26 mouse cellular contexts compared by ENCODE assay signal in the genomic region with DNA sequence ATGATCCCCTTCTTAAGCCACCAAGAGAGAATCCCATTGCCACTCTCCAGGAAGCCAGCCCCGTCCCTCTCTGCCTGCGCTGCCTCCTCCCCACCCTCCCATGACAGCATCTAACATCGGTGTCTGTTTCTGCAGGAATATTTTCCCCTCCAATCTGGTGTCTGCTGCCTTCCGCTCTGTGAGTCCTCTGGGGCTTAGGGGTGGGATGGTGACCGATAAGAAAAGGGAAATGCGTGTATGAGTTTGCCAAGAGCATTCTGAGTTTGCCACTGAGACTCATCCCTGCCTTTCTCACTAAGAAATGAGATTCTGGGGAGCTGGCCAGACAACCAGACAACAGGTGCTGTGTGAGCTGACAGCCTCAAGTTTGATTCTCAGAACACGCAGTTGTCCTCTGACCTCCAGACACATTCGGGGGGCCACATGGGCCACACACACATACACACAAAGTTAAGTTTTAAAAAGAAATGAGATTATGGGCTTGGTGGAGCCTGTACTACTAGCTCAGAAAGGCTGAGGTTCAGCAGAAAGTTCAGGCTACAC. TPM values are rescaled to one million over a fixed set of nuclear protein-coding genes. Genes with fewer than 3 reads are reported as not detected.
DNase-seq lines count a peak whose midpoint lies in the region; ATAC-seq and TF ChIP-seq lines count a peak whose summit lies in the region.
"Had no signal": no experiment of that assay in that cellular context is flagged by ENCODE, and none has a peak within 500 bp of the region (broad histone marks: within the 10 kb centered on the region; RNA-seq: fewer than 3 reads in every experiment).

No protein-coding gene starts in this region.

- H3K9ac ChIP-seq in kidney, embryonic 15.5 days, result no peak overlapping the region
- peak overlapping the region; percentile 98 for H3K9ac ChIP-seq in liver, embryonic 12.5 days
- no peak overlapping the region for H3K9ac ChIP-seq in hindbrain, embryonic 14.5 days
- H3K9ac ChIP-seq: embryonic facial prominence, embryonic 12.5 days; hindbrain, embryonic 15.5 days; limb, embryonic 13.5 days; lung, embryonic 15.5 days; midbrain, embryonic 15.5 days had no signal

- H3K36me3 ChIP-seq in kidney, embryonic 15.5 days, result peaks cover 32% of the 10 kb centered on the region
- H3K36me3 ChIP-seq in liver, embryonic 12.5 days, result peaks cover 70% of the 10 kb centered on the region
- peaks cover 13% of the 10 kb centered on the region for H3K36me3 ChIP-seq in myocyte (ENCODE audit: control insufficient read depth, insufficient read depth)
- no peaks in the 10 kb centered on the region for H3K36me3 ChIP-seq in hindbrain, embryonic 14.5 days (replicated peaks; ENCODE audit: control insufficient read depth, insufficient read depth)
- H3K36me3 ChIP-seq: hindbrain, embryonic 15.5 days; midbrain, embryonic 15.5 days had no signal

- H3K9me3 ChIP-seq in kidney, embryonic 15.5 days (replicated peaks), result no peaks in the 10 kb centered on the region
- no peaks in the 10 kb centered on the region for H3K9me3 ChIP-seq in liver, embryonic 12.5 days (replicated peaks)
- H3K9me3 ChIP-seq in hindbrain, embryonic 14.5 days (ENCODE audit: control insufficient read depth, low read length), result no peaks in the 10 kb centered on the region
- H3K9me3 ChIP-seq: embryonic facial prominence, embryonic 12.5 days; hindbrain, embryonic 15.5 days; limb, embryonic 13.5 days; lung, embryonic 15.5 days; midbrain, embryonic 15.5 days had no signal

- H3K4me1 ChIP-seq in kidney, embryonic 15.5 days, result peaks cover 39% of the 10 kb centered on the region
- H3K4me1 ChIP-seq in liver, embryonic 12.5 days, result peaks cover 58% of the 10 kb centered on the region
- peaks cover 27% of the 10 kb centered on the region for H3K4me1 ChIP-seq in hindbrain, embryonic 14.5 days (replicated peaks; ENCODE audit: control insufficient read depth, insufficient read depth, low read length)

- no peak overlapping the region for H3K27ac ChIP-seq in kidney, embryonic 15.5 days
- H3K27ac ChIP-seq in liver, embryonic 12.5 days, result peak overlapping the region; percentile 98
- no peak overlapping the region for H3K27ac ChIP-seq in hindbrain, embryonic 14.5 days
- H3K27ac ChIP-seq: embryonic facial prominence, embryonic 12.5 days; hindbrain, embryonic 15.5 days; layer of hippocampus, adult 2 months; limb, embryonic 13.5 days; midbrain, embryonic 15.5 days had no signal

- no peak for ATAC-seq in kidney, embryonic 15.5 days (replicated peaks; ENCODE audit: low FRiP score)
- ATAC-seq in liver, embryonic 12.5 days, result no peak
- no peak for ATAC-seq in hindbrain, embryonic 14.5 days (ENCODE audit: low FRiP score)
- ATAC-seq: forebrain, embryonic 14.5 days; midbrain, embryonic 15.5 days; Patski had no signal

- H3K4me3 ChIP-seq in kidney, embryonic 15.5 days (replicated peaks), result no peak overlapping the region
- H3K4me3 ChIP-seq in liver, embryonic 12.5 days, result peak overlapping the region; percentile 99
- peak overlapping the region; percentile 97 for H3K4me3 ChIP-seq in myocyte
- H3K4me3 ChIP-seq in hindbrain, embryonic 14.5 days (replicated peaks; ENCODE audit: low read length), result no peak overlapping the region
- H3K4me3 ChIP-seq: embryonic facial prominence, embryonic 12.5 days; hindbrain, embryonic 15.5 days; layer of hippocampus, adult 2 months; limb, embryonic 13.5 days; midbrain, embryonic 15.5 days had no signal

- DNase-seq in kidney, postnatal 36 days, result no peak
- peak; percentile 59 for DNase-seq in MEL-GATA-1-ER (ENCODE audit: extremely low read depth, low read depth)
- DNase-seq in hindbrain, embryonic 14.5 days (ENCODE audit: low spot score), result no peak
- DNase-seq in left cerebral cortex, postnatal 36 days (ENCODE audit: low spot score in 2 of 2), result no peak
- DNase-seq: adrenal gland, adult 2 months; cerebellum, adult 18-20 months; cerebellum, postnatal 14 days; gastrocnemius, postnatal 10 days; heart, postnatal 4 days; kidney, adult 8-10 months; kidney, postnatal 14 days; lung, postnatal 36 days; right cerebral cortex, adult 18-20 months; right cerebral cortex, postnatal 4 days; thymus, postnatal 25 days had no signal

- H3K27me3 ChIP-seq in kidney, embryonic 15.5 days, result no peaks in the 10 kb centered on the region
- H3K27me3 ChIP-seq in liver, embryonic 12.5 days (replicated peaks), result no peaks in the 10 kb centered on the region
- H3K27me3 ChIP-seq in myocyte (ENCODE audit: control insufficient read depth, insufficient read depth, insufficient read length), result no peaks in the 10 kb centered on the region
- no peaks in the 10 kb centered on the region for H3K27me3 ChIP-seq in hindbrain, embryonic 14.5 days (ENCODE audit: control insufficient read depth, insufficient read depth, low read length)
- H3K27me3 ChIP-seq: embryonic facial prominence, embryonic 12.5 days; hindbrain, embryonic 15.5 days; limb, embryonic 13.5 days; lung, embryonic 15.5 days; Patski had no signal

- 0 out of 2 replicates have a peak overlapping the region, but pooled peaks have one; percentile 99 for H3K4me2 ChIP-seq in kidney, embryonic 15.5 days
- H3K4me2 ChIP-seq in liver, embryonic 12.5 days, result peak overlapping the region; percentile 89
- H3K4me2 ChIP-seq in myocyte (ENCODE audit: low read depth), result peak overlapping the region; percentile 75
- no peak overlapping the region for H3K4me2 ChIP-seq in hindbrain, embryonic 14.5 days (replicated peaks)
- H3K4me2 ChIP-seq: embryonic facial prominence, embryonic 12.5 days; hindbrain, embryonic 15.5 days; lung, embryonic 15.5 days; midbrain, embryonic 15.5 days had no signal

- no peak for TF ChIP-seq POLR2A in myocyte (IDR thresholded peaks at IDR 0.05; ENCODE audit: insufficient read length, low read depth)

- intact Hi-C loops in left cerebral cortex, postnatal 36 days (cut with DNase I), result no loop called here

- H3K79me2 ChIP-seq in myocyte (ENCODE audit: control insufficient read depth, insufficient read depth), result peaks cover 54% of the 10 kb centered on the region

- 80% methylated on average over 8 of the region's 8 CpGs for WGBS in kidney, embryonic 15.5 days
- WGBS in liver, embryonic 12.5 days (ENCODE audit: insufficient replicate concordance), result 67% methylated on average over 8 of the region's 8 CpGs
- 86% methylated on average over 8 of the region's 8 CpGs for WGBS in hindbrain, embryonic 14.5 days

- no peak overlapping the region for H3ac ChIP-seq in myocyte (ENCODE audit: control insufficient read depth, insufficient read length)

TF ChIP-seq in myocyte, 11 proteins besides CTCF, POLR2A, EP300 and RAD21:
- TF ChIP-seq MYOD1 (IDR thresholded peaks at IDR 0.05; ENCODE audit: control insufficient read depth in 1 of 3, insufficient read length in 2 of 3, low read depth in 2 of 3) (peak; percentile 16 to 69 (median 60)), TCF3 (IDR thresholded peaks at IDR 0.05; ENCODE audit: insufficient read length, low read depth) (no peak), MAX (IDR thresholded peaks at IDR 0.05; ENCODE audit: low read depth) (no peak), E2F4 (IDR thresholded peaks at IDR 0.05; ENCODE audit: insufficient read depth) (no peak), MYOG (IDR thresholded peaks at IDR 0.05; ENCODE audit: control insufficient read depth in 1 of 3, insufficient read depth in 1 of 3, insufficient read length in 2 of 3, low read depth in 2 of 3) (peak in 1 of 3 experiments; percentile 31), CEBPB (IDR thresholded peaks at IDR 0.05; ENCODE audit: insufficient read depth, poor library complexity, severe bottlenecking) (no peak), REST (IDR thresholded peaks at IDR 0.05; ENCODE audit: insufficient read depth, insufficient read length) (no peak), SRF (IDR thresholded peaks at IDR 0.05; ENCODE audit: control insufficient read depth, insufficient read length, low read depth) (no peak), TCF12 (IDR thresholded peaks at IDR 0.05; ENCODE audit: insufficient read depth, poor library complexity, severe bottlenecking) (no peak), POLR2AphosphoS2 (IDR thresholded peaks at IDR 0.05; ENCODE audit: insufficient read length, low read depth) (no peak), USF1 (IDR thresholded peaks at IDR 0.05; ENCODE audit: low read depth) (no peak)

RNA-seq across cellular contexts. Expression of gene Slc1a5, which starts 4.5 kb away (rescaled TPM):
- polyA plus RNA-seq in kidney, embryonic 15.5 days (2015; fragmentation: Nextera tagmentation; extraction: Ambion mirVana), result 46.9 and 48.6 TPM in 2 replicates
- 127 and 128 TPM in 2 replicates for polyA plus RNA-seq in liver, embryonic 12.5 days (2016; fragmentation: Nextera tagmentation; extraction: Ambion mirVana)
- 113 TPM for polyA plus RNA-seq in myocyte (2012; fragmentation: generic; extraction: Trizol)
- 5.9 and 6.8 TPM in 2 replicates for polyA plus RNA-seq in hindbrain, embryonic 14.5 days (2014; fragmentation: Nextera tagmentation; extraction: Ambion mirVana)
- 1 to 10 TPM; 3.7 to 7.6 TPM for total RNA-seq in left cerebral cortex, postnatal 36 days (2021)

RNA-seq across cellular contexts. Expression of gene Strn4, which starts 30.1 kb away (rescaled TPM):
- polyA plus RNA-seq in kidney, embryonic 15.5 days (2015; fragmentation: Nextera tagmentation; extraction: Ambion mirVana), result 91.5 and 99.8 TPM in 2 replicates
- 61.3 and 63.2 TPM in 2 replicates for polyA plus RNA-seq in liver, embryonic 12.5 days (2016; fragmentation: Nextera tagmentation; extraction: Ambion mirVana)
- polyA plus RNA-seq in myocyte (2012; fragmentation: generic; extraction: Trizol), result 51.8 TPM
- polyA plus RNA-seq in hindbrain, embryonic 14.5 days (2014; fragmentation: Nextera tagmentation; extraction: Ambion mirVana), result 174 and 197 TPM in 2 replicates
- 100 to 1,000 TPM; 310 to 320 TPM for total RNA-seq in left cerebral cortex, postnatal 36 days (2021)

RNA-seq across cellular contexts. Expression of gene Fkrp, which starts 30.9 kb away (rescaled TPM):
- 32.0 and 34.1 TPM in 2 replicates for polyA plus RNA-seq in kidney, embryonic 15.5 days (2015; fragmentation: Nextera tagmentation; extraction: Ambion mirVana)
- polyA plus RNA-seq in liver, embryonic 12.5 days (2016; fragmentation: Nextera tagmentation; extraction: Ambion mirVana), result 14.9 and 16.0 TPM in 2 replicates
- 26.7 TPM for polyA plus RNA-seq in myocyte (2012; fragmentation: generic; extraction: Trizol)
- 44.7 and 48.5 TPM in 2 replicates for polyA plus RNA-seq in hindbrain, embryonic 14.5 days (2014; fragmentation: Nextera tagmentation; extraction: Ambion mirVana)
- 10 to 100 TPM; 50.4 to 62.8 TPM for total RNA-seq in left cerebral cortex, postnatal 36 days (2021)

RNA-seq across cellular contexts. Expression of gene Ap2s1, which starts 47.4 kb away (rescaled TPM):
- polyA plus RNA-seq in kidney, embryonic 15.5 days (2015; fragmentation: Nextera tagmentation; extraction: Ambion mirVana), result 255 and 262 TPM in 2 replicates
- 218 and 230 TPM in 2 replicates for polyA plus RNA-seq in liver, embryonic 12.5 days (2016; fragmentation: Nextera tagmentation; extraction: Ambion mirVana)
- 247 TPM for polyA plus RNA-seq in myocyte (2012; fragmentation: generic; extraction: Trizol)
- polyA plus RNA-seq in hindbrain, embryonic 14.5 days (2014; fragmentation: Nextera tagmentation; extraction: Ambion mirVana), result 446 and 463 TPM in 2 replicates
- total RNA-seq in left cerebral cortex, postnatal 36 days (2021), result 100 to 1,000 TPM; 264 to 316 TPM

RNA-seq across cellular contexts. Expression of gene Prkd2, which starts 57.1 kb away (rescaled TPM):
- polyA plus RNA-seq in kidney, embryonic 15.5 days (2015; fragmentation: Nextera tagmentation; extraction: Ambion mirVana), result 14.6 and 17.7 TPM in 2 replicates
- 4.4 and 4.7 TPM in 2 replicates for polyA plus RNA-seq in liver, embryonic 12.5 days (2016; fragmentation: Nextera tagmentation; extraction: Ambion mirVana)
- 4.7 TPM for polyA plus RNA-seq in myocyte (2012; fragmentation: generic; extraction: Trizol)
- polyA plus RNA-seq in hindbrain, embryonic 14.5 days (2014; fragmentation: Nextera tagmentation; extraction: Ambion mirVana), result 5.6 and 5.8 TPM in 2 replicates
- 1 to 10 TPM; 3.1 to 7.1 TPM for total RNA-seq in left cerebral cortex, postnatal 36 days (2021)

Comparison
In these comparisons a context has a peak if more than half of its experiments do, and no peak if none do; other contexts are left out.
1. H3K4me3 ChIP-seq: peak in liver, embryonic 12.5 days (single experiment) and myocyte (single experiment); none in kidney, embryonic 15.5 days (single experiment) and hindbrain, embryonic 14.5 days (single experiment).